Mouse (Mus musculus) bone marrow macrophage, adult 2 months (primary cell): ENCODE measurements around the gene Olfr655. TPM values are rescaled to one million over a fixed set of nuclear protein-coding genes. Genes with fewer than 3 reads are reported as not detected.

Experiments used
- H3K27ac ChIP-seq: 2 replicates; pipeline ENCODE4 v1.5.1; 2012; ENCODE audit warnings: low read depth, low read length; ENCODE audit not compliant: insufficient read depth
- H3K4me1 ChIP-seq: 2 replicates; pipeline ENCODE4 v1.6.1; 2012; ENCODE audit warnings: low read length; ENCODE audit not compliant: control insufficient read depth, insufficient read depth
- H3K4me3 ChIP-seq: 2 replicates; pipeline ENCODE4 v1.5.1; 2012; ENCODE audit warnings: mild to moderate bottlenecking, low read length, moderate library complexity; ENCODE audit not compliant: insufficient read depth
- CTCF ChIP-seq: IDR thresholded peaks from 2 replicates; pipeline ENCODE4 v1.5.1; 2012; ENCODE audit warnings: low read depth, mild to moderate bottlenecking, low read length, moderate library complexity
- POLR2A ChIP-seq: IDR thresholded peaks from 2 replicates; pipeline ENCODE4 v1.6.1; 2012; ENCODE audit warnings: mild to moderate bottlenecking, low read depth, low read length, borderline replicate concordance
- polyA plus RNA-seq: library from polyadenylated mRNA; stranded (reverse); fragments of >200 nt; gene quantifications from 2 replicates; pipeline ENCODE4 v1.2.4, GENCODE M21; 2012; ENCODE audit not compliant: missing spikeins, insufficient read depth, insufficient read length

Olfr655 gene
- polyA plus RNA-seq, 1 experiment, result not detected

DNA sequence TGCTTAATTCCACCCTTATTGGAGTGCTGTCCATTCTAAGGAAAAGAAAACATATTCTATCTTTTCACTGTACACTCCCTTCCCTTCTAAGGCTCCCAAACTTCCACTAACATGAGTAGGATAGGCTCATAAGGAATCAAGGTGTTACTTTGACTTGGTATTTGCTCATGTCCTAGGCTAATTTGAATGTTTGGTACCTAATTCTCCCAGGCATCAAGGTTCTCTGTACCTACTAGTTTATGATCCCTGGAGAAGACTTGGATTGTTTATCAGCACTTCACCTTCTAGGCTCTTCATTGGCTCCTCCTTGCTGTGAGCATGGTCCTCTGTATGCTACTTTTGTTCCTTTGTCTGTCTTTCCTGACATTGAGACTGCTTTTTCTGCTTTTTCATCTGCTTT is 41.0 kb downstream of the Olfr655 start, which contains the start of gene Olfr652:
Olfr652 (plus strand) TSS at position 301 of the 400 bp plus-strand sequence.
- Histone ChIP-seq H3K27ac (no peak within 1 kb of the TSS), H3K4me3 (no peak within 1 kb of the TSS), H3K4me1 (no peaks in the 10 kb centered on the region)
- TF ChIP-seq CTCF (no peak), POLR2A (no peak)

DNA sequence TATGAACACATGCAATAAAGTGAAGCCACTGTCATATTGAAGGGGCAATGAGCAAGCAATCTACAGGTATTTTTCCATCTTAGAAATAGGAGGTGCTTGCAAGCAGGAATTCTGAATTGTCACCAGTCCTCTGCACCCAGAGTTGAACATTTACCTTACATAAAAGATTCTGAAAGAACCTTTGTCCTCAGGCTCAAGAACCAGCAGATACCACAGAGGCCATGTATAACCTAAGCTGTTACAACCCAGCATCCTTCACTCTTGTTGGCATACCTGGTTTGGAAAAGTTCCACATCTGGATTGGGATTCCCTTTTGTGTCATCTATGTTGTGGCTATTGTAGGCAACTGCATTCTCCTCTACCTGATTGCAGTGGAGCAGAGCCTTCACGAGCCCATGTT is 48.9 kb downstream of the Olfr655 start:
- Histone ChIP-seq H3K4me3 (no peak overlapping the region), H3K4me1 (no peaks in the 10 kb centered on the region), H3K27ac (no peak overlapping the region)
- TF ChIP-seq POLR2A (no peak), CTCF (no peak)

DNA sequence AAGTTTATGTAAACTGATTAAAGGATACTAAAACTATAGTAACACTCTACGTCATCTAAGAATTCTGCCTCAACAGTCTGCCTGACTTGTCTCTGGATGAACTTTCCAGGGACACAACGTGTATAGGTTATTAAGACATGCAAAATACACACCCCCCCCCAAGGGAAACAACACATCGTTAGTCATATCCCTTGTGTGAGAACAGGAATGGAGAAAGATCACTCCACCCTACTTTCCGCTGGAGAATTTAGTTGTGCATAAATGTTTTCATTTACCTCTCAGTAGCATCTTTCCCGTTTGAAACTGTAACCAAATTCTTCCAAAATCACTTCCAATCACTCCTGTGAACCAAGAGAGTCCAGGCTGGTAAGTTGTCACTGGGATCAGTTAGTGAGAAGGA is 51.7 kb downstream of the Olfr655 start, which contains the start of gene Olfr651:
Olfr651 (plus strand) TSS at position 301 of the 400 bp plus-strand sequence.
- H3K4me1 ChIP-seq, result no peaks in the 10 kb centered on the region
- H3K27ac ChIP-seq, result no peak within 1 kb of the TSS
- TF ChIP-seq POLR2A (no peak), CTCF (no peak)
- no peak within 1 kb of the TSS for H3K4me3 ChIP-seq

Other genes with a start within 250 kb of the Olfr655 start
- 29.4 and 30.3 TPM in 2 replicates for gene Trim12c, start 248.4 kb downstream of the Olfr655 start, polyA plus RNA-seq
- 3.0 and 3.3 TPM in 2 replicates for gene Trim30b, start 231.9 kb downstream of the Olfr655 start, polyA plus RNA-seq
- gene Trim30c, start 200.9 kb downstream of the Olfr655 start, polyA plus RNA-seq, result 7.6 and 9.4 TPM in 2 replicates
- gene Trim30a, start 136.6 kb downstream of the Olfr655 start, polyA plus RNA-seq, result 145 and 153 TPM in 2 replicates
- 51.7 and 57.7 TPM in 2 replicates for gene Trim30d, start 93.9 kb downstream of the Olfr655 start, polyA plus RNA-seq
- gene Olfr651, start 51.6 kb downstream of the Olfr655 start, polyA plus RNA-seq, result not detected in 2 replicates
- gene Olfr652, start 40.9 kb downstream of the Olfr655 start, polyA plus RNA-seq, result not detected in 2 replicates
- not detected in 2 replicates for gene Olfr653, start 24.5 kb downstream of the Olfr655 start, polyA plus RNA-seq
- not detected in 2 replicates for gene Olfr654, start 14.8 kb downstream of the Olfr655 start, polyA plus RNA-seq
- not detected in 2 replicates for gene Olfr656, start 12.2 kb upstream of the Olfr655 start, polyA plus RNA-seq
- not detected in 2 replicates for gene Olfr657, start 23.0 kb upstream of the Olfr655 start, polyA plus RNA-seq
- not detected in 2 replicates for gene Olfr658, start 45.5 kb upstream of the Olfr655 start, polyA plus RNA-seq
- not detected in 2 replicates for gene Olfr659, start 65.0 kb upstream of the Olfr655 start, polyA plus RNA-seq
- gene Olfr661, start 84.7 kb upstream of the Olfr655 start, polyA plus RNA-seq, result not detected in 2 replicates
- gene Usp17le, start 175.7 kb upstream of the Olfr655 start, polyA plus RNA-seq, result not detected in 2 replicates
- gene Usp17lb, start 240.8 kb upstream of the Olfr655 start, polyA plus RNA-seq, result not detected in 2 replicates